Mouse (Mus musculus) CH12.LX (cell line): Measurements from ENCODE around the gene Ttll5. TPM values are rescaled to one million over a fixed set of nuclear protein-coding genes. Genes with fewer than 3 reads are reported as not detected.

Experiments
- DNase-seq: peaks from one replicate; pipeline ENCODE4 v3.0.0-alpha.2; 2013; ENCODE audit errors: extremely low read depth
- H3K27ac ChIP-seq: 2 replicates; pipeline ENCODE4 v1.5.1; 2012; ENCODE audit warnings: low read depth, mild to moderate bottlenecking, control low read depth, moderate library complexity; ENCODE audit not compliant: insufficient read depth
- H3K27me3 ChIP-seq: replicated peaks from 2 replicates; pipeline ENCODE3; 2012; ENCODE audit warnings: inconsistent platforms
- H3K36me3 ChIP-seq, 2 experiments: replicated peaks in 1 of 2; 2 replicates each; pipeline versions ENCODE3 to v1.6.1; 2012; ENCODE audit warnings: inconsistent platforms in 1 of 2, low read length in 1 of 2, mild to moderate bottlenecking in 1 of 2, mixed read lengths in 1 of 2, moderate library complexity in 1 of 2; ENCODE audit not compliant: control insufficient read depth in 1 of 2, insufficient read depth in 1 of 2
- H3K4me1 ChIP-seq, 2 experiments: 2 replicates each; pipeline ENCODE4 v1.6.1; 2012; ENCODE audit warnings: inconsistent platforms in 1 of 2, moderate library complexity in 1 of 2; ENCODE audit not compliant: insufficient read depth in 2 of 2, control insufficient read depth in 1 of 2
- H3K4me2 ChIP-seq: 2 replicates; pipeline ENCODE4 v1.6.1; 2012; ENCODE audit warnings: low read depth, mild to moderate bottlenecking, control low read depth; ENCODE audit not compliant: poor library complexity, insufficient read depth, severe bottlenecking
- H3K4me3 ChIP-seq, 3 experiments: fragments of 150-350 bp in 1 of 3; sonication (generic) in 1 of 3; replicated peaks in 1 of 3; 2 replicates each; pipeline versions ENCODE3 to v1.5.1; 2011 to 2012; ENCODE audit warnings: low read depth in 2 of 3, low read length in 2 of 3, mild to moderate bottlenecking in 2 of 3, moderate library complexity in 2 of 3, control low read depth in 1 of 3, improper control_type of control experiment in 1 of 3, inconsistent platforms in 1 of 3, mixed read lengths in 1 of 3; ENCODE audit not compliant: poor library complexity in 1 of 3
- H3K79me2 ChIP-seq: replicated peaks from 2 replicates; pipeline ENCODE4 v1.6.1; 2012; ENCODE audit warnings: mild to moderate bottlenecking, moderate library complexity; ENCODE audit not compliant: control insufficient read depth, poor library complexity, insufficient read depth, severe bottlenecking; ENCODE audit errors: extremely low read depth
- H3K9ac ChIP-seq: 2 replicates; pipeline ENCODE4 v1.6.1; 2012; ENCODE audit warnings: low read depth, mild to moderate bottlenecking, control low read depth, moderate library complexity; ENCODE audit not compliant: insufficient read depth
- H3K9me3 ChIP-seq: replicated peaks from 2 replicates; pipeline ENCODE3; 2012; ENCODE audit warnings: low read length, inconsistent platforms, mixed read lengths
- BHLHE40 ChIP-seq: IDR thresholded peaks from 2 replicates; pipeline ENCODE4 v1.6.1; 2011; ENCODE audit warnings: mild to moderate bottlenecking, low read depth, low read length, improper control_type of control experiment
- CHD1 ChIP-seq: IDR thresholded peaks from 2 replicates; pipeline ENCODE4 v1.6.1; 2012; ENCODE audit warnings: low read depth, low read length, improper control_type of control experiment, inconsistent platforms
- CHD2 ChIP-seq: IDR thresholded peaks from 2 replicates; pipeline ENCODE4 v1.6.1; 2011; ENCODE audit warnings: low read length, improper control_type of control experiment
- CTCF ChIP-seq, 2 experiments: IDR thresholded peaks in 1 of 2; conservative IDR thresholded peaks in 1 of 2; 2 replicates each; pipeline ENCODE4 v1.5.1; 2011 to 2012; ENCODE audit warnings: low read depth in 2 of 2, low read length in 2 of 2, improper control_type of control experiment in 1 of 2, inconsistent platforms in 1 of 2, mild to moderate bottlenecking in 1 of 2, moderate library complexity in 1 of 2
- JUN ChIP-seq: IDR thresholded peaks from 2 replicates; pipeline ENCODE4 v1.6.1; 2011; ENCODE audit warnings: low read depth, mild to moderate bottlenecking, low read length, improper control_type of control experiment, moderate library complexity; ENCODE audit not compliant: insufficient read depth
- JUND ChIP-seq: conservative IDR thresholded peaks from 2 replicates; pipeline ENCODE4 v1.6.1; 2011; ENCODE audit warnings: low read depth, low read length, improper control_type of control experiment
- KAT2A ChIP-seq: IDR thresholded peaks from 2 replicates; pipeline ENCODE4 v1.6.1; 2012; ENCODE audit warnings: low read length, improper control_type of control experiment, inconsistent platforms; ENCODE audit not compliant: insufficient replicate concordance
- MAFK ChIP-seq: IDR thresholded peaks from 2 replicates; pipeline ENCODE4 v1.6.1; 2011; ENCODE audit warnings: low read length, improper control_type of control experiment; ENCODE audit not compliant: insufficient replicate concordance
- MAX ChIP-seq: IDR thresholded peaks from 2 replicates; pipeline ENCODE4 v1.6.1; 2011; ENCODE audit warnings: low read length, improper control_type of control experiment
- MEF2A ChIP-seq: IDR thresholded peaks from 2 replicates; pipeline ENCODE4 v1.6.1; 2014; ENCODE audit warnings: low read depth, mild to moderate bottlenecking, inconsistent platforms, low read length, improper control_type of control experiment, borderline replicate concordance
- PAX5 ChIP-seq: IDR thresholded peaks from 2 replicates; pipeline ENCODE4 v1.6.1; 2012; ENCODE audit warnings: low read length, inconsistent platforms, mixed read lengths
- POLR2AphosphoS2 ChIP-seq: IDR thresholded peaks from 2 replicates; pipeline ENCODE4 v1.6.1; 2011; ENCODE audit warnings: low read depth, low read length, improper control_type of control experiment
- RAD21 ChIP-seq: IDR thresholded peaks from 2 replicates; pipeline ENCODE4 v1.6.1; 2011; ENCODE audit warnings: low read depth, mild to moderate bottlenecking, low read length, improper control_type of control experiment, moderate library complexity
- SIN3A ChIP-seq: IDR thresholded peaks from 2 replicates; pipeline ENCODE4 v1.6.1; 2012; ENCODE audit warnings: low read length, improper control_type of control experiment, inconsistent platforms
- SMC3 ChIP-seq: IDR thresholded peaks from 2 replicates; pipeline ENCODE4 v1.6.1; 2011; ENCODE audit warnings: low read depth, low read length, improper control_type of control experiment
- TBP ChIP-seq: conservative IDR thresholded peaks from 2 replicates; pipeline ENCODE4 v1.6.1; 2011; ENCODE audit warnings: low read depth, low read length, improper control_type of control experiment
- TCF12 ChIP-seq: IDR thresholded peaks from 2 replicates; pipeline ENCODE4 v1.6.1; 2014; ENCODE audit warnings: low read depth, mild to moderate bottlenecking, inconsistent platforms, low read length, improper control_type of control experiment
- UBTF ChIP-seq: IDR thresholded peaks from 2 replicates; pipeline ENCODE4 v1.6.1; 2012; ENCODE audit warnings: low read depth, mild to moderate bottlenecking, inconsistent platforms, low read length, improper control_type of control experiment, moderate library complexity
- USF2 ChIP-seq: conservative IDR thresholded peaks from 2 replicates; pipeline ENCODE4 v1.6.1; 2011; ENCODE audit warnings: low read depth, low read length, improper control_type of control experiment
- ZC3H11A ChIP-seq: IDR thresholded peaks from 2 replicates; pipeline ENCODE4 v1.6.1; 2012; ENCODE audit warnings: low read depth, mild to moderate bottlenecking, inconsistent platforms, low read length, improper control_type of control experiment
- ZMIZ1 ChIP-seq: IDR thresholded peaks from 2 replicates; pipeline ENCODE4 v1.6.1; 2012; ENCODE audit warnings: low read depth, mild to moderate bottlenecking, inconsistent platforms, low read length, improper control_type of control experiment
- dilution Hi-C: fragments of 300-500 bp; cut with MboI; formaldehyde crosslinking; loops from 2 replicates; pipeline ENCODE4 v1.14.3; 2020; ENCODE audit warnings: low sequenced_read_pairs; ENCODE audit not compliant: extremely low pct_unique_long_range_greater_than_20kb, extremely low pct_ligation_motif_present
- in situ Hi-C: fragments of 300-500 bp; cut with MboI; formaldehyde crosslinking; loops from 3 replicates; pipeline ENCODE4 v1.14.3; 2019; ENCODE audit warnings: low sequenced_read_pairs, low pct_ligation_motif_present, low pct_unique_long_range_greater_than_20kb, mixed read lengths
- polyA plus RNA-seq: library from polyadenylated mRNA; unstranded; fragments of >175 nt; gene quantifications from 2 replicates; pipeline ENCODE4 v1.2.1, GENCODE M21; 2012; ENCODE audit warnings: low read depth; ENCODE audit not compliant: insufficient read length
- total RNA-seq, 2 experiments: library from RNA; depleted of rRNA; stranded (reverse); fragments of 300-350 nt in 1 of 2; fragments of >200 nt in 1 of 2; gene quantifications; 2 replicates each; pipeline ENCODE4 v1.2.3; 2012 to 2014

The Ttll5 gene
- total and polyA plus RNA-seq, 3 experiments: 5.7 to 14.0 (median 8.7) TPM

DNA sequence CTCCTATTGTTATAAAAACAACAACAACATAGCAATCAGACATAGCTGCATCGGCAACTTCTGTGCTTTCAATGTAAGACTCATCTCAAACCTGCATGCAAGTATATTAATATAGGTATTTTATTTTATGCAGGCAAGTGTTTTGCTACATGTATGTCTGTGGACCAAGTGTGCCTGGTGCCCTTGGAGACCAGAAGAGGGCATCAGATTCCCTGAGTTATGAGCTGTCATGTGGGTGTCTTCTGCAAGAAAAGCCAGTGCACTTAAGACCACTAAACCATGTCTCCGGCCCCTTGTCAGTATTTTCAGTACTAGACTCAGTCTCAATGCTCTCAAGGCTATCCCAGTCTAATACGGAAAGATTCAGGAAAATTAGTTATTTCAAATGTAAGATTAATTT, 106.3 kb downstream of the Ttll5 start:
- Histone ChIP-seq H3K4me1 (peaks cover 0 to 18% of the 10 kb centered on the region in 2 experiments; a peak in 2 of 4 replicates), H3K27me3 (no peaks in the 10 kb centered on the region), H3K27ac (no peak overlapping the region), H3K4me2 (no peak overlapping the region), H3K36me3 (peaks cover 9 to 39% of the 10 kb centered on the region in 2 experiments), H3K9ac (no peak overlapping the region), H3K4me3 (no peak overlapping the region), H3K9me3 (no peaks in the 10 kb centered on the region), H3K79me2 (no peaks in the 10 kb centered on the region)
- in situ Hi-C loops: no loop called here
- DNase-seq: no peak
- dilution Hi-C loops: no loop called here
- TF ChIP-seq ZC3H11A (no peak), TBP (no peak), CTCF (conservative IDR thresholded peaks at IDR 0.05 in 1 of 2, IDR thresholded peaks at IDR 0.05 in 1 of 2; ENCODE audit: low read depth in 2 of 2, low read length in 2 of 2) (peak in 1 of 2 experiments; percentile 39; a peak in 2 of 4 replicates), RAD21 (no peak; the same call in 1 of the 2 replicates), CHD2 (no peak), UBTF (no peak)

DNA sequence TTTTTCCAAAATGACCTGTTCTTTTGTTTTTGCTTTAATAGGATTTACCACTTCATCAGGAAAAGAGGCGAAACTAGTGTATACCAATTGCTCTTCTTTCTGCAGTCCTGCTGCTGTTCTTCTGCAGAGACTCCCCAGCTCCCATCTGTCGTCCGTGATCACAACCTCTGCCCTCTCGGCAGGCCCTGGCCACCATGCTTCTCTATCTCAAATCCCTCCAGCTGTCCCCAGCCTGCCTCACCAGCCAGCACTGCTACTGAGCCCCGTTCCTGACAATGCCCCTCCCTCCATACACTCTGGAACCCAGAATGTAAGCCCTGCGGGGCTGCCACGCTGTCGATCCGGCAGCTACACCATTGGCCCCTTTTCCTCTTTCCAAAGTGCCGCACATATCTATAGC, 108.8 kb downstream of the Ttll5 start:
- Histone ChIP-seq H3K79me2 (no peaks in the 10 kb centered on the region), H3K9me3 (no peaks in the 10 kb centered on the region), H3K9ac (no peak overlapping the region), H3K4me3 (no peak overlapping the region), H3K27ac (no peak overlapping the region), H3K36me3 (peaks cover 10 to 32% of the 10 kb centered on the region in 2 experiments), H3K27me3 (no peaks in the 10 kb centered on the region), H3K4me1 (peaks cover 0 to 16% of the 10 kb centered on the region in 2 experiments; a peak in 2 of 4 replicates), H3K4me2 (no peak overlapping the region)
- in situ Hi-C loops: no loop called here
- dilution Hi-C loops: no loop called here
- no peak for DNase-seq
- TF ChIP-seq TBP (no peak), POLR2AphosphoS2 (no peak)

DNA sequence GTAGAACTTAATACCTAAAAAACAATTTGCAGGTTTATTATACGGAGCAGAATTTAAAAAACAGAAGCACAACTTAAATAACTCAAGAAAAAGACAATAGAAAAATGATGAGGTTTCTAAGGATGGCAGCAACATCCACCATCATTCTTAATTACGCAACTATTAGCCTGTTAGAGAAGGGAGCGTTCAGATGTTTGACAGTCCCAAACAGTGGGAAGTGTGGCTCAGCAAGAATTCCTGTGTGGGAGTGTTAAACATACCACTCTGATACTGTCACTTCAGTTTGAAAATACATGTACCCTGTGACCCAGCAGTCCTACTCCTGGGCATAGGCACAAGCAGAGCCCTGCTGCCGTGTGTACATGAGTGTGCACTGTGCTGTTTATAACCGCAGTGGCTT, 112.9 kb downstream of the Ttll5 start:
- no peaks in the 10 kb centered on the region for H3K4me1 ChIP-seq
- dilution Hi-C loops: no loop called here
- H3K4me2 ChIP-seq: no peak overlapping the region
- no peak for DNase-seq
- no peak for TF ChIP-seq ZMIZ1
- no peak for TF ChIP-seq USF2
- no peak for TF ChIP-seq CHD1
- no peak for TF ChIP-seq MEF2A
- TF ChIP-seq JUN: no peak
- no peak for TF ChIP-seq SIN3A
- no peak for TF ChIP-seq KAT2A
- no peak for TF ChIP-seq TCF12
- TF ChIP-seq BHLHE40: no peak
- no peak for TF ChIP-seq TBP
- TF ChIP-seq MAX: no peak
- no peak for TF ChIP-seq UBTF
- TF ChIP-seq PAX5: no peak
- TF ChIP-seq JUND: no peak
- TF ChIP-seq SMC3: no peak
- no peak for TF ChIP-seq MAFK
- TF ChIP-seq, all 38 proteins: peak for 0
- H3K27me3 ChIP-seq: no peaks in the 10 kb centered on the region
- in situ Hi-C loops: no loop called here
- no peak overlapping the region for H3K4me3 ChIP-seq
- H3K36me3 ChIP-seq: peaks cover 10 to 26% of the 10 kb centered on the region in 2 experiments
- H3K27ac ChIP-seq: no peak overlapping the region
- no peaks in the 10 kb centered on the region for H3K79me2 ChIP-seq
- H3K9ac ChIP-seq: no peak overlapping the region
- H3K9me3 ChIP-seq: no peaks in the 10 kb centered on the region
